Mouse (Mus musculus): ENCODE results near the gene Galr3. TPM values are rescaled to one million over a fixed set of nuclear protein-coding genes. Genes with fewer than 3 reads are reported as not detected.
A peak's percentile ranks its signal among the peaks of the same experiment; 100 is the strongest.

Galr3 gene
- polyA plus RNA-seq, 1 experiment = 10.8 TPM

GRCm38 (mm10) chr15:79066276-79066675 is 24.6 kb downstream of the Galr3 start:
- TF ChIP-seq FLI1 (IDR thresholded peaks at IDR 0.05; ENCODE audit: low read length) (no peak), GATA1 (IDR thresholded peaks at IDR 0.05; ENCODE audit: borderline replicate concordance, low read length) (no peak)
- H3K27me3 ChIP-seq (replicated peaks) = peaks cover 6% of the 10 kb centered on the region
- no peak overlapping the region for H3K4me3 ChIP-seq (replicated peaks)
- H3K36me3 ChIP-seq (replicated peaks; ENCODE audit: low read length) = peaks cover 4% of the 10 kb centered on the region
- peaks cover 75% of the 10 kb centered on the region for H3K4me1 ChIP-seq
- H3K9me3 ChIP-seq = peaks cover 7% of the 10 kb centered on the region; the same call in 1 of the 2 replicates

GRCm38 (mm10) chr15:79067631-79068030 is 25.9 kb downstream of the Galr3 start:
- peaks cover 4% of the 10 kb centered on the region for H3K36me3 ChIP-seq (replicated peaks; ENCODE audit: low read length)
- H3K4me1 ChIP-seq = peaks cover 71% of the 10 kb centered on the region
- H3K27me3 ChIP-seq (replicated peaks) = peaks cover 6% of the 10 kb centered on the region
- H3K9me3 ChIP-seq = peaks cover 7% of the 10 kb centered on the region; the same call in 1 of the 2 replicates
- TF ChIP-seq FLI1 (IDR thresholded peaks at IDR 0.05; ENCODE audit: low read length) (no peak), GATA1 (IDR thresholded peaks at IDR 0.05; ENCODE audit: borderline replicate concordance, low read length) (no peak)
- H3K4me3 ChIP-seq (replicated peaks) = no peak overlapping the region

- Histone ChIP-seq H3K9me3 (peaks cover 7% of the 10 kb centered on the region; the same call in 1 of the 2 replicates), H3K4me1 (peaks cover 68% of the 10 kb centered on the region), H3K4me3 (replicated peaks) (no peak overlapping the region), H3K27me3 (replicated peaks) (peaks cover 6% of the 10 kb centered on the region), H3K36me3 (replicated peaks; ENCODE audit: low read length) (peaks cover 4% of the 10 kb centered on the region)
- TF ChIP-seq GATA1 (IDR thresholded peaks at IDR 0.05; ENCODE audit: borderline replicate concordance, low read length) = no peak
- no peak for TF ChIP-seq FLI1 (IDR thresholded peaks at IDR 0.05; ENCODE audit: low read length)
These were observed 26.7 kb downstream of the Galr3 start for GRCm38 (mm10) chr15:79068416-79068815.

- H3K36me3 ChIP-seq (replicated peaks; ENCODE audit: low read length) = peaks cover 6% of the 10 kb centered on the region
- H3K4me1 ChIP-seq = peaks cover 73% of the 10 kb centered on the region
- peaks cover 7% of the 10 kb centered on the region; the same call in 1 of the 2 replicates for H3K9me3 ChIP-seq
- H3K27me3 ChIP-seq (replicated peaks) = peaks cover 6% of the 10 kb centered on the region
- TF ChIP-seq GATA1 (IDR thresholded peaks at IDR 0.05; ENCODE audit: borderline replicate concordance, low read length) (no peak), FLI1 (IDR thresholded peaks at IDR 0.05; ENCODE audit: low read length) (no peak)
- H3K4me3 ChIP-seq (replicated peaks) = no peak overlapping the region
These were observed 29.7 kb downstream of the Galr3 start for GRCm38 (mm10) chr15:79071117-79072039.

GRCm38 (mm10) chr15:79073752-79074151 is 32.1 kb downstream of the Galr3 start:
- TF ChIP-seq GATA1 (IDR thresholded peaks at IDR 0.05; ENCODE audit: borderline replicate concordance, low read length) = no peak
- no peak for TF ChIP-seq FLI1 (IDR thresholded peaks at IDR 0.05; ENCODE audit: low read length)
- Histone ChIP-seq H3K36me3 (replicated peaks; ENCODE audit: low read length) (peaks cover 26% of the 10 kb centered on the region), H3K9me3 (no peaks in the 10 kb centered on the region), H3K4me3 (replicated peaks) (no peak overlapping the region), H3K27me3 (replicated peaks) (peaks cover 6% of the 10 kb centered on the region), H3K4me1 (peaks cover 57% of the 10 kb centered on the region)

DNA sequence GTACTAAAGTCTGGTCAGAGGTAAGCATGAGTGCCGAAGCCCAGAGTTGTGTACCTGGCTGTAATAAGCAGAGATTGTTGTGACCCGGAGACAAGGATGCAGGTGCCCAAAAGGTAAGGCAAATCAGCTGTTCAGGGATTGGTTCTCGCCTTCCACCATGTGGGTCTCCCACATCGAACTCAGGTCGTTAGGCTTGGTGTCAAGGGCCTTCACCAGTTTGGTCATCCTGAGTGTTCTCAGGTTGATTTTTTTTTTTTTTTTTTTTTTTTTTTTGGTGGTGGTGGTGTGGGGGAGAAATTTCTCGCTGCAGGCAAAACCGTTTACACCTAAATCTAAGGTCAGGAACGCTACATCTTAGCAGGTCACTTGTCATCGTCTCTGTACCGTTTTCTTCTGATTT is 32.8 kb downstream of the Galr3 start:
- no peaks in the 10 kb centered on the region for H3K9me3 ChIP-seq
- peaks cover 53% of the 10 kb centered on the region for H3K4me1 ChIP-seq
- peak overlapping the region; percentile 97 for H3K4me3 ChIP-seq (replicated peaks)
- TF ChIP-seq GATA1 (IDR thresholded peaks at IDR 0.05; ENCODE audit: borderline replicate concordance, low read length) (no peak), FLI1 (IDR thresholded peaks at IDR 0.05; ENCODE audit: low read length) (no peak)
- H3K27me3 ChIP-seq (replicated peaks) = peaks cover 5% of the 10 kb centered on the region
- H3K36me3 ChIP-seq (replicated peaks; ENCODE audit: low read length) = peaks cover 33% of the 10 kb centered on the region

GRCm38 (mm10) chr15:79074913-79075532 is 33.3 kb downstream of the Galr3 start, which contains the start of gene Eif3l:
Gene Eif3l, plus strand, starts transcription at chr15:79075179.
- H3K4me1 ChIP-seq = peaks cover 47% of the 10 kb centered on the region
- no peak for TF ChIP-seq GATA1 (IDR thresholded peaks at IDR 0.05; ENCODE audit: borderline replicate concordance, low read length)
- peak; percentile 51; the same call in 1 of the 2 replicates for TF ChIP-seq FLI1 (IDR thresholded peaks at IDR 0.05; ENCODE audit: low read length)
- peaks cover 1% of the 10 kb centered on the region for H3K27me3 ChIP-seq (replicated peaks)
- peak within 1 kb of the TSS; percentile 97 for H3K4me3 ChIP-seq (replicated peaks)
- H3K9me3 ChIP-seq = no peaks in the 10 kb centered on the region
- H3K36me3 ChIP-seq (replicated peaks; ENCODE audit: low read length) = peaks cover 39% of the 10 kb centered on the region

DNA sequence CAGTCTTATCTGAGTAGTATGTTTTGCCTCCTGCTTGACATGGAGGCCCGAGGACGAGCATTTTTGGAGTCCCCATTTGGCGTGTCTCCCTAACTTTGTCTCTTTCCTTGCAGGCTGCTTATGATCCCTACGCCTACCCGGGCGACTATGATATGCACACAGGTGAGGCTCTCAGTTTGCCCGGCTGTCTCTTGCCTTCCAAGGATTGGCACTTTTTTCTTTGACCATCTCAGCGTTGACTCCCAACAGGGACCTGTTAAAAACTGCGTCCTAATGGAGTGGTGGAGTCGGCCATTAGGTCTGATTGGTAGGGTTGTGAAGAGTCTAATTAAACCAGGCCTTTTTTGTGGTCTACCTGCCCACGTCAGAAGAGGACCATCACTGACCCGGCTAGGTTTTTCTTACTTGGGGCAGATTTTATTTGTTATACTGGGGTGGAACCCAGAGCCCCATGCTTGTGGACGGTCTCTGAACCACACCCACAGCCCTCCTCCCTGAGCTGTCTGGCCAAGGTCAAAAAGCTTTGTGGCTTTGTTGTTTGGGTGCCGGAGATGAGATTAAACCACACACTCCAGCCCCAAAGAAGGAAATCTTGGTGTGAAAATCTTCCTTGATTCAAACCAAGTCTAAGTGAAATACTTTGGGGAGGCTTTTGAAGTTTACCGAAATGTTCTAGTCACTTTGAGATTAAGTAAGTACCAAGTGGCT is 34.1 kb downstream of the Galr3 start:
- Histone ChIP-seq H3K9me3 (no peaks in the 10 kb centered on the region), H3K36me3 (replicated peaks; ENCODE audit: low read length) (peaks cover 45% of the 10 kb centered on the region), H3K4me3 (replicated peaks) (peak overlapping the region; percentile 97), H3K4me1 (peaks cover 40% of the 10 kb centered on the region), H3K27me3 (replicated peaks) (no peaks in the 10 kb centered on the region)
- TF ChIP-seq GATA1 (IDR thresholded peaks at IDR 0.05; ENCODE audit: borderline replicate concordance, low read length) (no peak), FLI1 (IDR thresholded peaks at IDR 0.05; ENCODE audit: low read length) (no peak)

DNA sequence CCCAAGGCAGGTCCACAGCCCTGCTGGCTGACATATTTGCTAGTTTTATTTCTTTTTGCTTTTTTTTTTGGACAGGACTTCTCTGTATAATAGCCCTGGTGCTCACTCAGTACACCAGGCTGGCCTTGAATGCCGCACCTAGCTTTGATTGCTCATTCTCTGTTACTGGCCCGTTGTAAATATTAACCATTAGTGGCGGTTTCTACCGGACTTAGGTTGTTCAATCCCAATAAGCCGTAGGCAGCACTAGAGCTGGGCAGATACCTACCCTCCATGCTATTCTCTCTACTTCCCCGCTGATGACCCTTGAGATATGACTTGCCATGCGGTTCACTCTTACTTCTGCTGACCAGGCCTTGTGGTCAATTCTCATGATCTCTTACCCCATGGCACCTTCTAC is 37.9 kb downstream of the Galr3 start:
- Histone ChIP-seq H3K9me3 (no peaks in the 10 kb centered on the region), H3K4me1 (peaks cover 19% of the 10 kb centered on the region), H3K27me3 (replicated peaks) (no peaks in the 10 kb centered on the region), H3K4me3 (replicated peaks) (no peak overlapping the region), H3K36me3 (replicated peaks; ENCODE audit: low read length) (peaks cover 83% of the 10 kb centered on the region)
- TF ChIP-seq FLI1 (IDR thresholded peaks at IDR 0.05; ENCODE audit: low read length) (no peak), GATA1 (IDR thresholded peaks at IDR 0.05; ENCODE audit: borderline replicate concordance, low read length) (no peak)

Measured in megakaryocyte, embryonic 14.5 days (primary cell).